14 mouse cellular contexts compared by ENCODE assay signal in genomic region chr1:188716886-188717285, GRCm38 (mm10).
"Had no signal": no experiment of that assay in that cellular context is flagged by ENCODE, and none has a peak within 500 bp of the region (broad histone marks: within the 10 kb centered on the region; RNA-seq: fewer than 3 reads in every experiment).

No protein-coding gene starts in this region.

- H3K4me1 ChIP-seq: liver, embryonic 13.5 days; lung, embryonic 15.5 days had no signal

- H3K9ac ChIP-seq: liver, embryonic 13.5 days; lung, embryonic 15.5 days had no signal

- H3K9me3 ChIP-seq: liver, embryonic 13.5 days; lung, embryonic 15.5 days had no signal

- H3K4me3 ChIP-seq: layer of hippocampus, adult 2 months; left cerebral cortex, adult 2 months; liver, embryonic 13.5 days; lung, embryonic 15.5 days had no signal

- H3K36me3 ChIP-seq: liver, embryonic 13.5 days; lung, embryonic 15.5 days had no signal

- H3K27me3 ChIP-seq: liver, embryonic 13.5 days; lung, embryonic 15.5 days had no signal

- DNase-seq: kidney, adult 2 months; kidney, postnatal 25 days; layer of hippocampus, postnatal 36 days; liver, embryonic 13.5 days; lung, postnatal 10 days; lung, postnatal 4 days; midbrain, embryonic 14.5 days; thymus, adult 18-20 months; thymus, postnatal 14 days; thymus, postnatal 4 days had no signal

- H3K27ac ChIP-seq: kidney, postnatal 0 days; layer of hippocampus, adult 2 months; left cerebral cortex, adult 2 months; liver, embryonic 13.5 days; lung, embryonic 15.5 days had no signal
